Mouse (Mus musculus) spleen, postnatal 36 days (tissue): ENCODE data around the gene Usp22.
"Not testable (repeated sequence)": the region's sequence is repeated elsewhere in the genome, so short reads cannot be mapped to it uniquely, and the experiment has no call there.

Experiments
- DNase-seq, 2 experiments: peaks; one replicate each; pipeline ENCODE4 v3.0.0; 2022; ENCODE audit warnings: low spot score in 2 of 2, mixed read lengths in 1 of 2

Gene Usp22

GRCm38 (mm10) chr11:61143564-61144469 lies 31.0 kb downstream of the Usp22 start:
- peak; percentile 53 to 61 for DNase-seq

GRCm38 (mm10) chr11:61142941-61143530 lies 31.8 kb downstream of the Usp22 start:
- DNase-seq: no peak

DNA sequence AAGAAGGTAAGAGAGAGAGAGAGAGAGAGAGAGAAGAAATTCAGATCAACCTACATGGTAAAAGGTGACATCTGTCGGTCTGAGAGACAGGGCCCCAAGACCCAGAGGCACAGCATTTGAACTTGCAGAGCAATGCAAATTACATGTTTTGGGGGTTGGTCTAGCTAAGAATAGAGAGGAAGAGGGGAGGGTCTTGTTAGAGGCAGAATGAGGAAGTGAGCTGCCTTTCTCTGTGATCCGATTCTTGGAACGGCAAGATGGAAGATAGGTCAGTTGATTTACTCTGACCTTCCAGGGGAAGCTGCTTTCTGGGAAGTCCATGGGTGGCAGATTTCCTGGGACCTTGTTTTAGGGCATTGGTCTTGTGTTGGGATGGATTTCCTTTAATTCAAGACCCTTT lies 32.6 kb downstream of the Usp22 start:
- DNase-seq: peak; percentile 85 to 86

GRCm38 (mm10) chr11:61141693-61142092 lies 33.2 kb downstream of the Usp22 start:
- no peak for DNase-seq

DNA sequence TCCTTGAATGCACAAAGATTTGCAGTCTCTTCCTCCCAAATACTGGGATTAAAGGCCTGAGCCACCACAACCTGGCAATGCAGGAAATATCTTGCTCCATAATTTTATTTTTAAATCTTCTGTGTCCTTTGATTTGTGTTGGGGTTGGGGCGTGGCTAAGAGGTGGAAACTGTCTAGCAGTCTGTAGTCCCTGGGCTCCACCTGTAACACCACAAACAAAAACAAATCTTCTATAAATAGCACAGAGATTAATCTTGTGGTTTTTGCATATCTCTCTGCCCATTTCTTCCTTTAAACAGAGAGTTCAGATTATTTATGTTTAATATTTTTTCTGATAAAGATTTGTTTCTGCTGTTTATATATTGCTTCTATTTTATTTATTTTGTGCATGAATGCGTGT lies 41.9 kb downstream of the Usp22 start:
- DNase-seq: no peak

- not testable (repeated sequence) for DNase-seq
Observed at GRCm38 (mm10) chr11:61130646-61131045, 44.2 kb downstream of the Usp22 start.

DNA sequence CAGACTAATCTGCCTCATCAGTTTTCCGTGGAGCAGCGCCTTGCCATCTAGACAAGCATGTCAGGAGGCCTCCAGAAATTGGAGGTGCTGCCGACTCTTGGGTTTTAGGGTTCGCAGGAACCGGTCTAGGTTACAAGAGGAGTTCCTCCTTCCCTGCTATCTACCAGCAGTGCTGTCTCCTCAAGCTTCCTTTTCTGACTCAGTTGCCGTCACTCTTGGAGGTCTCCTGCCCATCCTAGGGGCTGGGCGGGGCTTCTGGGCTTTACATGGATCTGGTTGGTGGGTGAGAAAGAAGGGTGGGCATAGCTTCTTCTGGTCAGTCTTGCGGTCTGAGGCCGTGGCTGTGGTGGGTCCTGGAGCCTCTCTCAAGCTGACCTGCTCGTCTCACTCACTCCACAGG lies 45.5 kb downstream of the Usp22 start:
- no peak for DNase-seq

- no peak for DNase-seq
Observed at GRCm38 (mm10) chr11:61127421-61128055, 47.3 kb downstream of the Usp22 start.

GRCm38 (mm10) chr11:61126606-61127355 lies 48.1 kb downstream of the Usp22 start, which contains the start of gene Tnfrsf13b:
Gene Tnfrsf13b (plus strand): TSS chr11:61126755.
- DNase-seq: peak; percentile 76 to 78

DNA sequence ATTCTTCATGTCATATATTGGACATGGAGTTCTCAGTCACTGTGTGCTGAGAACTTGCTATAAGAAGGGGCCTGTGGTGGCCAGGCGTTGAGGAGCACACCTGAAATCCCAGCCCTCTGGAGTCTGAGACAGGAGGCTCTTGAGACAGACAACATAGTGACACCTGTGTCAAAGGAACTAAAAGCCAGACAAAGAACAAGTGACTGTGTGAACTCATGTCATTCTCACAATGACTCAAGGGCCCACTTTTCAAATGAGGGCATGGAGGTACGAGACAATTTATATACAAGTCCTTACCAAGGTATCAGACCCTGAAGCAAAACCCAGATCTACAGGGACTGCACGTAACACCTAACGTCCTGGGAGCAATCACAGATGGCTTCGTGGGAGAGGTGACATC lies 48.9 kb downstream of the Usp22 start:
- no peak for DNase-seq

GRCm38 (mm10) chr11:61123886-61124285 lies 51.0 kb downstream of the Usp22 start:
- no peak for DNase-seq

DNA sequence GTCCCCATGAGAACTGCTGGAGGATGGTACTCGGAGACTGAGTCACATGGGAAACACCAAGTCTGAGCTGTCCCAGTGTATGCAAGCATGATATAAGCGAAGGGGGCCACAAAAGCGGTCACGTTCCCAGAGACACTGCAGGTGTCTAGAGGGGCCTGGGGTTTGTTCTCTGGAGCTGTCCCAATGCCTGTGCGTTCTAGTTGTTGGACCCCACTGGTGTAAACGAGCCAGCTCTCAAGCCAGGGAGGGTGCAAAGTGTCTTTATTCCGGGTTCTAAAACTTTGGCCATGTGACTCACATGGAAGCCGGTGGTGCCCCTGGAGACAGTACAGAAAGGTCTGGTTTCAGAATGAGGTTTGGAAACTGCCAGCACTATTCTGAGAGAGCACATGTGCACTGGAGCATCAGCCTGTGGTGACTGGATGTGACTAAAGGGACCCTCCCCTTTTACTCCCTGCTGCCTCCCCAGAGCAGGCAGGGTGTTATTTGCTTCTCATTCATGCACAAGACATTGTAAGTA lies 52.0 kb downstream of the Usp22 start:
- peak; percentile 77 to 80 for DNase-seq

DNA sequence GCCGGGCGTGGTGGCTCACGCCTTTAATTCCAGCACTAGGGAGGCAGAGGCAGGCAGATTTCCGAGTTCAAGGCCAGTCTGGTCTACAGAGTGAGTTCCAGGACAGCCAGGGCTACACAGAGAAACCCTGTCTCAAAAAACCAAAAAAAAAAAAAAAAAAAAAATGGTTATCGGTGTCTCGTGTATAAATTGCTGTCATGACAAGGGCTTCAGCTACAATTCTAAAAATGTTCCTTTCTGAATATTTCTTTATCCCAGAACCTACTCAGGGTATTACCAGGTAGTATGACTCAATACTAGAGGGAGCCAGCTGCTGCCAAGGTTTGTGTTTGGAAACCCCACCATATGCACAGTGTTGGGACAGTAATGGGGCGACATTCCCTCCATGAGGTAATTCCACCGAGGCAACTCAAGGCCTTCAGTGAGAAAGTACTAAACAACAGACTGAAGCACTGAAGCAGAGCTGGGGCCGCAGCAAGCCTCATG lies 52.5 kb downstream of the Usp22 start:
- DNase-seq: no peak

GRCm38 (mm10) chr11:61119996-61120583 lies 54.8 kb downstream of the Usp22 start:
- DNase-seq: no peak

DNA sequence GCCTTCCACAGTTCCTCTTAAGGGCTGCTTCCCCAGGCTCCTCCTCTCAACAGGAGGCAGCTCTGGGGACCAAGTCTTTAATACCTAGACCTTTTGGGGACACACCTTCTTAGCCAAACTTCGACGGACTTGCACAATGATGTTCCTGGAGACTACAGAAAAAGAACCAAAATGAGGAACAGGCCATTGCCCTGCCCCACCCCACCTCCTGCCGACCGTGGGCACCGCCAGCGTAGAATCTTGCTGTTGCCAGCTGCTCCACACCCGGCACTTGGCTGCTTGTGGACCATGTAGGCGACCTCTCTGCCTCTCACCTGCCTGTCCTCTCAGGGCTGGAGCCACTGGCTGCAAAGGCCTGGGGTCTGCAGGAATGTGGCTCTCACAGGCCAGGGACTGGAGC lies 58.6 kb downstream of the Usp22 start:
- DNase-seq: peak; percentile 65 to 71

DNA sequence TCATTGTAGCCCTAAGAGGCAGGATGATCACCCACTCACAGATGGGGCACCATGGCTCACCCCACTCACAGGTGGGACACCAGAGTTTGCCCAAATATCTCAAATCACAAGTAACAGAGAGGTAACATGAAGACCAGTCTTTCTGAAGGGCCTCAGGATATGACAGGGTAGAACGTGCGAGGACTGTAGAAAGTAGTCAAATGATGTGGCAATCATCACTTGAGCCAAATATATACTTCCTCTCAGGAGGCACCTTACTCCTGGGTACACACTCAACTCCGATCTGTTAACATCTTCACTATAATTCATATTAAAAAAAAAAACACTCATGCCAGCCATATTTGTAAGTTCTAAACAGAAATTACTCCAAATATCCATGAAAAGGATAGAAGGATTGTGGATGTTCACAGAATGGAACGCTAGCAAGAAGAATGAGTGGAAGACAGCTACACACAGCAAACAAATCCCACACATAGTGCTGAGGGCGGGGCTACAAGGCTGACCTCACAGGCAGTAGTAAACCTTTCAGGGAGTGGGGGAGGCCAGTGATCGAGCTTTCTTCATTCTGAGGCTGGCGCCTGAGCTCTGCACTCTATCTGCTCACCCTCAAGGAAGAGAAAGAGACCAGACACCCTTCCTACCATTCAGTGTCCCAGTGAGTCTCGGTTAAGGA lies 62.4 kb downstream of the Usp22 start:
- DNase-seq: peak; percentile 63 to 72

- DNase-seq: no peak
Observed at GRCm38 (mm10) chr11:61111472-61111871, 63.4 kb downstream of the Usp22 start.

GRCm38 (mm10) chr11:61110928-61111327 lies 63.9 kb downstream of the Usp22 start:
- peak in 1 of 2 experiments; percentile 24 for DNase-seq

GRCm38 (mm10) chr11:61110113-61110512 lies 64.7 kb downstream of the Usp22 start:
- no peak for DNase-seq

DNA sequence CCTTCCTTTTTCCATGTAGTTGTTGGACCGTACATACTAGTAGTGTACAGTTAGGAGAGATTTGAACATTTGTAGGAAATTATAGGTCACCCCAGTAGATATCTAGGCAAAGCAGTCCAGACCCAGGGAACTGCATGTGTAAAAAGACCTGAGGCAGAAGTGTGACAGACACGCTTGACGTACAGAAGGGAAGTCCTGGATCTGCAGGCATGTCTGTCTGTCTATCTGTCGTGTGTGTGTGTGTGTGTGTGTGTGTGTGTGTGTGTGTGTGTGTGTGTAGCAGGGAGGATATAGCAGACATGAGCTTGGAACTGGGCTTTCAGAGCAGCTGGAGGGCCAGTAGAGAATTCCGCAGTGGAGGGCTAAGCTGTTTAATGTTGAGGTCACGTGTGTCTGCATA lies 65.1 kb downstream of the Usp22 start:
- peak; percentile 35 to 47 for DNase-seq
